Mouse (Mus musculus): ENCODE measurements around the gene Neurod4.

- TF ChIP-seq GATA1 (IDR thresholded peaks at IDR 0.05; ENCODE audit: low read length) (no peak), TAL1 (IDR thresholded peaks at IDR 0.05; ENCODE audit: low read length) (no peak)
These were observed 47.9 kb downstream of the Neurod4 start for GRCm38 (mm10) chr10:130232117-130232516.

Measured in erythroblast, embryonic 14.5 days (primary cell).